Mouse (Mus musculus) CD4-positive, CD25-positive, alpha-beta regulatory T cell, adult 4 months (primary cell): ENCODE results near the gene Mgrn1. TPM values are rescaled to one million over a fixed set of nuclear protein-coding genes. Genes with fewer than 3 reads are reported as not detected.
A peak's percentile ranks its signal among the peaks of the same experiment; 100 is the strongest.

ENCODE experiments used
- ATAC-seq: one replicate; pipeline ENCODE4 v1.8.0; 2017
- polyA plus RNA-seq, 2 experiments: library from polyadenylated mRNA; unstranded; fragments of 100-300 nt; shearing (Covaris generic); gene quantifications; one replicate each; pipeline ENCODE4 v1.2.1; 2017

Mgrn1 gene
- 10 to 100 TPM; 35.2 to 58.5 TPM for polyA plus RNA-seq

DNA sequence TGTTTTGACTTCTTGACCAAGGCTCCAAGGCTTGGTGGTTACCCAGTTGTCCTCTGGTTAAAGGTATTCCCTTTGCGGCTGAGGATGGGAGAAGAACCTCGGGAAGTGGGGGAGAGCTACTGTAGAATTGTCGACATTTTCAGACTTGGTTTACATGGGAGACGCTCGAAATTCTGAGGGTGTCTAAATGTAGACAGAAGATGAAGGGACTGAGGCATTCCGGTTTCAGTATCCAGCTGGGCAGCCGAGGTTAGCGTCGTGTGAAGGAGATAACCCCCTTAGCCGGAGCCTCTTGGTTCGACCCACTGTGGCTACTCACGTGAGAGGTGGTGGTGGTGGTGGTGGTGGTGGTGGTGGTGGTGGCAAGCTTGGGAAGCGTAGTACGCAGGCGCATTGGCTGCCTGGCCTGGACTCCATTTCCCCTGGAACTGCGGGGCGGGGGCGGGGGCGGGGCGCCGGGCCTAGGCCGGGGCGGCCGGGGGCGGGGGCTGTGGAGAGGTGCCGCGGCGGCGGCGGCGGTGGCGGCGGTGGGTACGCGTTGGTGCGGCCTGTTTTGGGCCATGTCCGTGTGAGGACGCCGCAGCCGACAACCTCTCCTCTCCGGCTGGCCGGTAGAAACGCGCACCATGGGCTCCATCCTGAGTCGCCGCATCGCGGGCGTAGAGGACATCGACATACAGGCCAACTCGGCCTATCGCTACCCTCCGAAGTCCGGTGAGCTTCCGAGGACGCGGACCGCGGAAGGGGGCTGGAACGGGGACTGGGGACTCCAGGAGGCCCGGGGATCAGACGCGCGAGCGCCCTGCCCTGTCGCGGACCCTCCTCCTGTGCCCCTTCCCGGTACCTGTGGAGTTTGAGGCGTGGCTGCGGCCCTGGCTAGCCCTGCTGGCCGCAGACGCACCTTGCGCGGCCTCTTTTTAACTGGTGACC is at the start of gene Mgrn1:
Gene Mgrn1 (plus strand): TSS at position 490 of the 930 bp plus-strand sequence.
- peak; percentile 69 for ATAC-seq

DNA sequence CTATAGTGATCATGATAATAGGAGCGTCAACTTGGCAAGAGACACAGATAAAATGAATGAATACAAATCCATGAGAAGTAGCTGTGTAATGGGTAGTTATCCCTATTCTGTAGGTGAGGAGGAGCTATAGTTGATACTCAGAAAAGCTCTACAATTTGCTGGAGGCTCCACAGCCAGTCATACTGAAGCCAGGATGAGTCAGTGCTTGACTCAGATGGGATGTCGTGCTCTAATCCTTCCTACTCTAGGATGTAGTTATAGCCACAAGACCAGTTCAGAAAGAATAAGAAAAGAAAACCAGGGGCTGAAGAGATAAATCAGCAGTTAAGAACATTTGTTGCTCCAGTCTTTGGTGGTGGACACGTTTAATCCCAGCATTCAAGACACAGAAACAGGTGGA is 48.4 kb upstream of the Mgrn1 start:
- ATAC-seq = no peak

DNA sequence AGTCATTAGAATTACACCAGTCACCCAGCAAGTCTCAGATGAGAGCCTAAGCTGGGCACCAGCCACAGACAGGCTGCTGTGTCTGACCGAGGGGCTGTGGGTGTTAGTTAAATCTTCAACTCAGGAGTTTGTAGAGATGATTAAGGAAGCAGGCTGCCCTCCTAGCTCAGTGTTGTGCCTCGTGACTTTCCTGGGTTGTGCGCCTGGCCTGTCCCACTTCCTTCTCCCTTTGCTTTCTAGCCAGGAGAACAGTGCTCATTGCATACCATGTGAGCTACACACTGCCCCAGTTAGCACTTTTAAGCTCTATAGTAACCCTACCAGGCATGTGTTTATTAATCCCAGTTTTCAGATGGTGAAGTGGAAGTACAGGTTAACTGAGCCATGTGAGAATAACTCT is 46.5 kb upstream of the Mgrn1 start:
- no peak for ATAC-seq

DNA sequence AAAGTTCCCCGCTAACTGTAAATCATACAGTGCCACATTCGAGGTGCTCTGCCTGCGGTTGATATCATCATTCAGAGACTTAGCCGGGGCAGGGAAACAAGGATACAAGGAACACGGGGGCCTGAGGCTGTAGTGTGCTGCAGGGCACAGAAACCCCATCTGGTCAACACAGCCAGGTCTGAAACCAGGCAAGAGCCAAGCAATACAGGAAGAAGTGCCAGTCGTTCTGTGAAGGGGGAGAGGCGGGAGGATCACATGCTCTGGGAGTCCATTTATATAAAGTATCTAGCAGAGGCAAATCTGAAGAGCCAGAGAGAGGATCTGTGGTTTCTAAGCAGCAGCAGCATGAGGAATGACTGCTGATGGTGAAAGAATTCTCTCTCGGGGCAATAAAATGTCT is 45.8 kb upstream of the Mgrn1 start:
- ATAC-seq = no peak

DNA sequence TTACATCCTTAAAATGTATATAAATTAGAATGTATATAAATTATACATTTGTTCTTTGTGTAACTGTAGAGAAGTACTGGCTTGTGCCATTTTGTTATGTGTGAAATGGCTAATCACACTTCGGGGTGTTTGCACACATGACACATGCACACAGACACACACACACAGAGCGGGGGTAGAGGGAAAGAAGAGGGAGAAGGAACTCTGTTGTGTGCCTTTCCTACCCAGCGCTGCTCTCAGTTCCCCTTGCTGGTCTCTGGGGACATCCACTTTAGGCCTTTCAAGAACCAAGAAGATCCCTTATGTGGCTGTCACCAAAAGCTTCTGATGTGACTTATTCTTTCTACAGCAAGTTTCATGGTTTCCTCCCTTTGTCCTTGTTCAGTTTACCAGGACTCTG is 39.0 kb upstream of the Mgrn1 start:
- no peak for ATAC-seq

DNA sequence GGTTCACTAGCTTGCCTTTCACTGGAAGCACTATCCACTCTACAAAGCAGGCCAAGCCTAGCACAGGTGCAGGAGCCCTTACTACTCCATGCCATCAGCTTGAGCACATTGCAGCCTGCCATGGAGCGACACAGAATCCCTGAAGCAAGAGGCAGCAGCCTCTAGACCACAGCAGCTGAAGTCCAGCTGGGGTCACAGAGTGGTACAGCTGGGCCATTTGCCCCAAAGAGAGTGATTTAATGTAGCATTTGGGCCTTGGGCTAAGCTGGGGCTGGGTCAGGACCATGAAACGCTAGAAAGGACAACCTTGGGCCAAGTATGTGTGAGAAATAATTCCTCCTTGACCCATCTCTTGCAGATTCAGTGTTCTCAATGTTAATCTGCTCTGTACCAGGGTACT is 38.0 kb upstream of the Mgrn1 start:
- ATAC-seq = no peak

DNA sequence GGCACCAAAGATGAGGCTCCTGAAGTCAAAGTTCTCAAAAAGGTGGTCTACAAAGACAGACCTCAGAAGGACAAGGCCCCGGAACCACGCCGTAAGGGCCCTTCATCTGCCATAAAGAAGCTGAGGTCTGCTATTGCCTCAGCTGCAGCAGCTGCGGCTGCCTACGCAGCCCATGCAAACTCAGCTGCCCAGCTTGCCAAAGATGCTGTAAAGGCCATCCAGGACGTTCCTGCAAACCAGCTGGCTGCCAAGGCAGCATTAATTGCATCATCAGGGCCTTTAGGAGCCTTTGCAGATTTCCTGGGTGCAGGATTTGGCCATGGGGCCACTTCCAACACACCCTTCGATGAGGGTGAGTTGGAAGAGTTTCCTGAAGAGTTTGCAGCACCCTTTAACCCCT is 35.7 kb upstream of the Mgrn1 start:
- no peak for ATAC-seq

DNA sequence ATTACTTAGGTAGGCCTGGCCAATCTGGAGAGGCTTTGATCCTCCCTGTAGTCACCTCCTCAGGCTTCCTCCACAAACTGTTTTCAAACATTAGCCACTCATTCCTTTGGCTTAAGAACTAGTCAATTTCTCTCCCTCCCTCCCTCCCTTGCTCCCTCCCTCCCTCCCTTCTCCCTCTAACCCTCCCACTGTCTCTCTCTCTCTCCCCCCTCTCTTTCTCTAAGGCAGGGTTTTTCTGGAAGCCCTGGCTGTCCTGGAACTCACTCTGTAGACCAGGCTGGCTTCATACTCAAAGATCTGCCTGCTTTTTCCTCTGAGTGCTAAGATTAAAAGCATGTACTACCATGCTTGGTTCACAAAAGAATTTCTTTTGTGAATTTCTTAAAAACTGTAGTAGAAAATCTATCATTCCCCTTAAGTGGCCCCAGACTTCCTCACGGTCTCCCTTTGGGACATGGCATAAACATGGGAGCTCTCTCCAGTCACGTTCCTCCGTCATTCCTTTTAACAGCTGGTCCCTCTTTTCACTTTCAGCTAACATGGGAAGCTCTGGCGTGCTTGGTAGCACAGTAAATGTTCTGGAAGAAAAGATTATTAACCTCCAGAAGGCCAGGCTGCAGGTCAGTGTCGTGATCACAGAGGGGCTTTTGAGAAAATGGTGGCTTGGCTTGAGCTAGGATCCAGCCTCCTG is 35.0 kb upstream of the Mgrn1 start:
- ATAC-seq = no peak

DNA sequence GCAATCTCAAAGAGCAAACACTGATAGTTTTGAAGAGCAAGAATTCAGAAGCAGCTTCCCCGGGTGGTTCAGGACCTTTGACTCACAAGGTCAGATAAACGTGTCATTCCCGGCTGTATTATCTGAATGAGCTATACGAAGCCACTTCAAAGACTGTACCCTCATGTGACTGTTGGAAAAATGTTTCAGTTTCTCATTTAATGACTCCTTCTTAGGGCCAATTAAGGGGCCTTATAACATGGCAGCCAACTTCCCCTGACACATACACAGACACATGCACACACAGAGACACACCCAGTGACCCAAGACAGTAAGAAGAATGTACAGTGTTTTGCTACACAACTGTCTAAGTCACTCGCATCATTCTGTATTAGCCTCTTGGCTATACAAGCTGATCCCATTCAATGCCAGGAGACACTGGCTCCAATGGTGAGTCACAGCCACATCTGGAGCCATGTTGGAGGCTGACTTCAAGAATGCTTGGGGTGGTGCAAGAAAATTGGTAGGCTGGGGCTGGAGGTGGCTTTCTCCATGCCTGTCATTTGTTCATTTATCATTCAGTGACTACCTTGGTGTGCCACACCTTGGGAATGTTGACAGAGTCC is 30.9 kb upstream of the Mgrn1 start:
- no peak for ATAC-seq

DNA sequence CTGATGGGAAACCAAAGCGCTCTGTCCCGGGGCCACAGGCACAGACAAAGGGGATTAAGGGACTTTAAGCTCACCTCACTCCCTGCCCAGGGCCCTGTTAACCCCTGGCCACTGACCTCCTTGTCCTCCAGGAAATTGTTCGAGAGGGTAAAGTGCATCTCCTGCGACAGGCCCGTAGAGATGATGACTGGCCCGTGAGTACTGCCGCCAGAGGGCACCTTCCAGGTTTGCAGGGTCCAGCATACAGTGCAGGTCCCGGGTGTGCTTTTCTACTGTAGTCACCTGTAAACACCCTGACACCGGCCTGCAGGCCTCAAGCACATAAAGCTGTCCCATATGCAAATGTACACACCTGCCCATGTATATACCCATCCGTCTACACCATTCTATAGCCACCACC is 24.7 kb upstream of the Mgrn1 start:
- no peak for ATAC-seq

DNA sequence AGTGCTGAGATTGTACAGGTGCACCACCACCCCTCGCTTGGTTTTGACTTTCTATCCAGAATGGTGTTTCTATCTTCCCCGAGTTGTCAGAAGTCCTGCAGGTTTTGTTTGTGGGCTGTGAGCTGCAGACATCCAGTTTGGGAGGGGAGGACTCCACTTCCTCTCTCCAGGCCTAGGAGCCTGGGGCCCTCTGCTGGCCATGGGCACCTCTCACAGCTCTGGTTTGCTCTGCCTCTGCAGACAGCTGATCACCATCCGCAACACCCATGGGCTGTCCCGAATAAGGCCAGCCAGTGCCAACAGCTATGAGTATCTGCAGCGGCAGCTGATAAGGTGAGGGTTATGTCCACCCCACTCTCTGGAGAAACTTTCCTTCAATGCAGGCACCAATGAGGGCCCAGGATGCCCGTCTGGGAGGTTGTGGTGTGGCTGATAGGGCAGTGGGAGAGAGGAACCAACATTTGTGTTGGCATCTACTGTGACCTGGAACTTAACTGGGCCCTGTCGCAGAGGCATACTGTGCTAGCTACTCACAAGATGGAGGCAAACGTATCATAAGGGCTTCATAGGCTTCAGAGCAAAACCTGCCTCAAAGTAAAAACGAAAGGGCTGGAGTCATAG is 23.1 kb upstream of the Mgrn1 start:
- peak; percentile 88 for ATAC-seq

DNA sequence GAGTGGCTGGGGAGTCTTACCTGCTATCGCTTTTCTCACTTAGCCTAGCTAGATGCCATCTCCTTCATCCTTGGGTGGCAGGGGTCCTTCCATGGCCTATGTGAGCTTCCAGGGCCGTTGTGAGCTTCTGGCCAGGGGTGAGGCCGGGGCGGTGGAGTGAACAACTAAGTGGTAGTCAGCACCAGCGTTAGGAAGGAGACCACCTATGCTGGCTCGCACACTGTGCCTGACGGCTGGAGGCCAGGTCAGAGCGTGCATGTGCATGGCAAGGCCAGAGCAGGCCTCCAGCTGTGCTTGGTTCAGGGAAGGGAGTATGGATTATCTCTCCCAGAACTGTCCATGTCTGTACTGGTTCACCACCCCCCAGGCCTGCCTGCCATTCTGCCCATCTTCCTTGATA is 22.3 kb upstream of the Mgrn1 start:
- ATAC-seq = no peak

DNA sequence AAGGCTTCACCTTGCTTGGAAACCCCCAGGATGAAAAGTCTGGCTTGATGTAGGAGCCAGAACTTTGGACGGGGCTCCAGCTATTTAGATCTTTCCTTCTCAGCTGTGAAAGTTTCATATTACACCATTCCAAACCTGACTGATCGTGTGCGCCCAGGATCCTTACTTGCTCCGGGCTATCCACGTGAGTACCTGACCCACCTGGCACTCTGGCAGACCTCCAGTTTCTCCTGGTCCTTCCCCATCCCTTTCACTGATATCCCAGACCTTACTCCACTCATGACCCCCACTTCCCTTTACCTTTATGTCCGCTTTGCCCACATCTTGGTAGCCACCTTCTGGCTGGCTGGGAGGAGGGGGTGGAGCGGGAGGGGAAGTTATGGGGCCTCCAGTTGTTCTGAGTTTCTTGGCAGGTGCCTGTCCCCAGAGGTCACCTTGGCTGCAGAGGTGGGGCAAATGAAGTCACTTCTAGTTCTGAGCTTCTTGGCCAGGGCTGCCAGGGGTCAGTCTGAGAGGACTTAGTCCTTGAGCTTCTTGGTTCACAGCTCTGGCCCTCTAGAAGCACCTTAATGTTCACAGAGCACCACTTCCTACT is 19.9 kb upstream of the Mgrn1 start:
- no peak for ATAC-seq

DNA sequence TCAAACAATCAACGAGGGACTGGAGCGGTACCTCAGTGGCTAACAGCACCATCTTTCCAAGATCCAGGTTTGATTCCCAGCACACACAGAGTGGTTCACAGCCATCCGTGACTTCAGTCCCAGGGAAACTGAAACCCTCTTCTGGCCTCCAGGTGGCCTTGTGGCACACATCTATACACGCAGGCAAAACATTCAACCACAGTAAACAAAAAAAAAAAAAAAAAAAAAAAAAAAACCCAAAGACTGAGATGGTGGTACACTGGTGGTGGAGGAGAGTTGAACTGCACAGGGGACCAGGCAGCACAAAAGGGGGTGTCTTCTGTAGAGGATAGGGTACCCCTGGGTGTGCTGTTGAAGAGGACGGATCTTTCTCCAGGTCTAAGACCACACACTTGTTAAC is 15.6 kb upstream of the Mgrn1 start:
- no peak for ATAC-seq

DNA sequence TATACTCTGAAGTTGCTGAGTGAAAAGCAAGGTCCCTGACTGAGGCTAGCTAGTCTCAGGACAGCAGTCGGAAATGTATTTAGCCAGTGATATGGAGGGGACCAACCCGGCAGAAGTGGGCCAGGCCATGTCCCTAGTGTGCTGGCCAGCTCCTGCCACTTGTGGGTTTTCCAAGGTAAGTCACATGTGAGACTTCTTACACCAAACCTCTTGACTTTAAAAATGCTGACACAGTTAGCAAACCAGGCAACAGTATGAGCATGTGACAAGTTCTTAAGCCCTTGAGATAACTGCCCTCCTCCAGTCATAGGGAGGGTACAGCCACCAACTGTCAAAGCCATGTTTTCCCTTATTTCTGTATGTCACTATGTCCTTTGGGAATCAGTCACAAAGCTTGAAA is 14.1 kb upstream of the Mgrn1 start:
- ATAC-seq = no peak

DNA sequence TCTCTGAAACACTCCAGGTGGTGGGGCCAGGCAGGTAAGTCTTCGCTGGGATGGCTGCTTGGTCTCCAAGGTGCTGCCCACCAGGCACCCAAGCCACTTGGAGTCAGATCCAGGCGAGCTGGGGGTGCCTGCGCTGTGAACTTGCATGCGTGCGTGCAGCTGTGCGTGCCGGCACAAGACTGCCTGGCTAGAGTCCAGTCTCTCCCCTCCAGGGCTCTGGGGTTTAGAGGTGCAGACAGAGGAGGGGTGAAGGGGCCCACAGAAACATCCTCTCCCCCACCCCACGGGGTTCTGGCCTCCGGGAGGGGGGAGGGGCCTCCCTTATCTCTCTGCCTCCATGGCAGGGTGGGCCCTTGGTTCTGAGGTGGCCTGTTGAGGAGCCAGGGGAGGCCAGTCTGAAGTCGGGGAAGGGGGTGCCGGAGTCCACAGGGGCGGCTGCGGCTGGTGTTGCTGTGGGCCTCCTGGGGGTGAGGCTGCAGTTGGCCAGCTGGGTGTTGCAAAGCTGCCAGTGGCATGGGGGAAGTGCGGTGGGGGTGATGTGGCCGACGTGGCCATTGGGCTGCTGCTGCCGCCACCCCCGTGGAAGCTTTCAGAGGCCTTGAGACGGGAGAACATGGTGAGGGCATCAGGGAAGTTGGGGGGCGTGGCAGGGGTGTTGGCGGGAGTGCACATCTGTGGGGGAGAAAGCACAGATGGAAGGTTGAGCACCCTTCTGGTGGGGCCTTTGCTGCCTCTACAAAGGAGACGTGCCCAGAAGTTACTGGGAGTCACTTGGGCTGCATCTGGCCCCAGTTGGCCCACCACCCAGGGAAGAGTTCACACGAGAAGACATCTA is 10.6 kb upstream of the Mgrn1 start:
- no peak for ATAC-seq

DNA sequence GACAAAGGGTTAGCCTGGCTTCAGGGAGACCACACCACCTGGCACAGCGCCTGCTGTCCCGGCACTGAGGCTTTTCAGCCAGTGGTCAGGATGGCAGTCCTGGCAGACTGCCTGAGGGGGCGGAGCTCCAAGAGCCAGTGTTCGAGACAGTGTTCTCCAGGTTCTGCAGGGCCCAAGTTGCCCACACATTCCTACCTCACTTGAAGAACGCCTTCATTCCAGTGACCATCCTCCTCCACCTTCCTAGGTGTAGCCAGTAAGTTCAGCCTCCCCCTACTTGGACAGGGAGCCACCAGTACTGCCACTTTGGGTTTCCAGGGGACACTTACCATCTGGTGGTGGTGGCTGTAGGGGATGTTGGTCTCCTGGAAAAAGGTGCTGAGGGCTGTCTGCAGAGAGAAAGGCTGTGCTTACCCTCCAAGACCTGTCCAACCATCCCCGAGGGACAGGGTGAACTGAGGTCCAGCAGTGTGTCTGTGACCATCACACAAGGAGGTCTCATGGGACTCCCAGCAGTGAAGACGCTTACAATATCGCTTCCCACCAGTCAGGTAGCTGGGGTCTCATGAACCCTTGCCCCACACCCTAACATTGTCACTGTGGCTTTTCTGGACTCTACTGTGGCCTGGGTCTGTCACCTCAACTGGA is 9.9 kb upstream of the Mgrn1 start:
- ATAC-seq = no peak

DNA sequence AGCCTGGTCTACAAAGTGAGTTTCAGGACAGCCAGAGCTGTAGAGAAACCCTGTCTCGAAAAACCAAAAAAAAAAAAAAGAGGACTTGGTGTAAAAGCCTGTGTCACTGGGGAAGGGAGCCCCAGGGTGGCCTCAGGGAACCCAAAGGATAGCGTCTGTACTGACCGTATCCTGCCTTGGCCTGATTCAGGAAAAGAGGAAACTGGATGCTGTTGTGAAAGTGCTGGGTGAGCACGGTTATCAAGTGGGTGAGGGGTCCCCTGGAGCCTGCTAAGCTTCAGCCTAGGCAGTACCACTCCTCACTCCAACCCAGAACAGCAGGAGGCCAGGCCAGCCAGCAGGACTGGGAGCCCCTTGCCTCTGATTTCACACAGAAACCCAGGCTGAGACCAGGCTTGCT is 8.9 kb upstream of the Mgrn1 start:
- no peak for ATAC-seq

DNA sequence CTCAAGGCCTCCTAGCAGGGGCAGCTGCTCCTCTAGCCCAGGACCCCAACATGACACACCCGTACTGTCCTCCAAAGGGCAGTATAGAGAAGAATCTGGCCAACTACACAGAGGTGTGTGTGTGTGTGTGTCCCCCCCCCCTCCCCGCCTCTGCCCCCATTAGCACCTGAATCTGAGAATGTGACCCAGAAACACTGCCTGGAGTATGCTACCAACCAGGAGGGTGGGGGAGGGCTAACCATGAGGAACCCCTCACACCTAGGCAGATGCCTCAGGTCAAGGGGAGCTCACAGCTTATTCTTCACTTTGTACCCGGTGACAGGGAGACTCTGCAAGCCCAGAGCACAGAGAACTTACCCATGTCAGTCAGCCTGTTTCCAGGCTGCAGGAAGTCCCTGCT is 8.3 kb upstream of the Mgrn1 start:
- no peak for ATAC-seq

DNA sequence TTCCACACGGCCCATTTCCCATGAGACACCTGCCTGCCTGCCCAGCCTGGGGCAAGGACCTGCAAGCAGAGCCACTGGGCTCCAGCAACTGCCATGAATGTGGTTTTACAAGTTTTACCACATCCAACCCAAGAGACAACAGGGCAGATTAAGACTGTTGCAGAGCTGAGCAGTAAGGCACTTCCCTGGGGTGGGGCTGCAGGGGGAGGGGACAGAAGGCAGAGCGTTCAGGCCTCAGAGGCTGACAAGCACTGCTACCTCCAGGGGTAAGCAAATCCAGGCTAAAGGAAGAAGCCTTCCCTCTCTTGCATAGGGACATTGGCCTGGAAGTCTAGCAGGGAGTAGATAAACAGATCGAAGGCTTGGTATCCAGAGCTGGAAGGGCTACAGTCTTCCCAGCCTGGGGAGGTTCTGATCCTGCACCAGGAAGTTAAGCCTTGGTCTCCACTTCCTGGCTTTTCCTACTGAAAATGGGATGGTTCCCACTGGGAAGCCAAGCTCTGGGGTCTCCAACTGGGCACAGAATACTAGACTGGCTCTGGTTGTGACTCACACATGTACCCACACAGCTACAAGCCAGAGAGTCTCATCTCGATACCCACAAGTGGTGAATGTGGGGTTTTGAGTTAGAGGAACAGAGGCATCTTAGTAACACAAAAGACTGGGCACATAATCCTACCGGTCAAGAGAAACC is 7.7 kb upstream of the Mgrn1 start:
- ATAC-seq = peak; percentile 12
